Mouse (Mus musculus): Measurements from ENCODE around the gene Taar3. TPM values are rescaled to one million over a fixed set of nuclear protein-coding genes. Genes with fewer than 3 reads are reported as not detected.

Taar3 gene
- total RNA-seq, 2 experiments from 2014 or later = not detected

DNA sequence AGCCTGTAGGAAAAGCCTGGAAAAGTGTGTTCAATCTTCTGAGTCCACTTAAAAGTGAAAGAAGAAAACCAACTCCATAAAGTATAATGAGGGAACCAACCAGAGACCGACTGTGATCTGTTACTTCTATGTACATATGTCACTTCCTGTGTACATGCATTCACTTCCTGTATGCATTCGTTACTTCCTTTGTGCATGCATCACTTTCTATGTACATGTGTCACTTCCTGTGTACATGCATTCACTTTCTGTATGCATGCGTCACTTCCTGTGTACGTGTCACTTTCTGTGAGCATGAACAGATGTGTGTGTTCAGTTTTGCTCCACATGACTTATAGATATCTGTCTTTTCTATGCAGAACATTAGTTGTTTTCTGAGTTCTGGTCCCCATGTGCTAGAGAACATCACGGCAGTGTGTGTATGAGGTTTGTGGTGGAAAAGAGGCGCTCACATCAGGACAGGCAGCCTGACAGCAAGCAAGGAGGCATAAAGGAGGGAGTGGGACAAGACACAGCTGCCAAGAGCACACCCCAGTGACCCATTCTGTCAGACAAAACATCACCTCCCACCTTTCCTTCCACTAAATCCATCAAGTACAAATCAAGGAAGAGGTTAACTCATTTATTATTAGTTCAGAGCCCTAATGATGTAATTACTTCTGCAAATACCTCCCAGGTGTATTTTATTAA, 15.7 kb downstream of the Taar3 start:
- no peak for DNase-seq (ENCODE audit: low spot score in 2 of 2)
- H3K4me3 ChIP-seq = no peak overlapping the region

DNA sequence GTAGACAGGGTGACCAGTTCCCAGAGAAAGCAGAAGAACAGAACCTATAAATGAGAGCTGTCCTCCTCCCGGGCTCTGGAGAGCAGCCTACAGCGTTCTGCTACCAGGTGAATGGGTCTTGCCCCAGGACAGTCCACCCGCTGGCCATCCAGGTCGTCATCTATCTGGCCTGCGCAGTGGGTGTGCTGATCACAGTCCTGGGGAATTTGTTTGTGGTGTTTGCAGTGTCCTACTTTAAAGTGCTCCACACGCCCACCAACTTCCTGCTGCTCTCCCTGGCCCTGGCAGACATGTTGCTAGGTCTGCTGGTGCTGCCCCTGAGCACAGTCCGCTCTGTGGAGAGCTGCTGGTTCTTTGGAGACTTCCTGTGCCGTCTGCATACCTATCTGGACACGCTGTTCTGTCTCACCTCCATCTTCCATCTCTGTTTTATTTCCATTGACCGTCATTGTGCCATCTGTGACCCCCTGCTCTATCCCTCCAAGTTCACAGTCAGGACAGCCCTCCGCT, 21.4 kb downstream of the Taar3 start, which contains the start of gene Taar5:
Gene Taar5 (plus strand): TSS at position 51 of the 510 bp plus-strand sequence.
- DNase-seq (ENCODE audit: low spot score in 2 of 2) = no peak
- H3K27ac ChIP-seq = no peak within 1 kb of the TSS
- TF ChIP-seq CTCF (conservative IDR thresholded peaks at IDR 0.05) = no peak
- H3K4me3 ChIP-seq = no peak within 1 kb of the TSS

More for the DNA sequence above, 15.7 kb downstream of the Taar3 start:
- H3K27ac ChIP-seq = no peak overlapping the region
- no peak for TF ChIP-seq CTCF (conservative IDR thresholded peaks at IDR 0.05)

DNA sequence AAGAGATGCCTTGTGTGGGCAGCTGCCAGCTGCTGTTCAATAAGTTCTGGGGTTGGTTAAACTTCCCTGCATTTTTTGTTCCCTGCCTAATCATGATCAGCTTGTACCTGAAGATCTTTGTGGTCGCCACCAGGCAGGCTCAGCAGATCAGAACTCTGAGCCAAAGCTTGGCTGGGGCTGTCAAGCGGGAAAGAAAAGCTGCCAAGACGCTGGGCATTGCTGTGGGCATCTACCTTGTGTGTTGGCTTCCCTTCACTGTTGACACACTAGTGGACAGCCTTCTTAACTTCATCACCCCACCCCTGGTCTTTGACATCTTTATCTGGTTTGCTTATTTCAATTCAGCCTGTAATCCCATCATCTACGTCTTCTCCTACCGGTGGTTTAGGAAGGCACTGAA, 21.9 kb downstream of the Taar3 start:
- no peak overlapping the region for H3K27ac ChIP-seq
- no peak overlapping the region for H3K4me3 ChIP-seq
- no peak for DNase-seq (ENCODE audit: low spot score in 2 of 2)
- no peak for TF ChIP-seq CTCF (conservative IDR thresholded peaks at IDR 0.05)

DNA sequence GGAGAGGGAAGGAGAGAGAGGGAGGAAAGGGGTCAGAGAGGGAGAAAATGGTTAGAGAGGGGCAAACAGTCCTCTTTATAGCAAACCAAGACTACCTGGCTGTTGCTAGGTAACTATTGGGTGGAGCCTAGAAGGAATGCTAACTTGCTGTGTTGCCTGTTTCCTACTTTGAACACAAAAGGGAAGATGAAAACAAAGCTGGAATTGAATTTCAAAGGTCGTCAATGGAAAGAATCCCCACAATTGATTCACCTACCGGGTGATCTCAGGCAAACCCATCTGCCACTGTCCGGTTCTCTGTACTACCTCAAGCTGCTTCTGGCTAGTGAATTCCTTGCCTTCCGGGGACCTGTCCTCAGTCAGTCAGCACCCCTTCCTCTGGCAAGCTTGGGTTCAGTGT, 28.6 kb downstream of the Taar3 start:
- H3K27ac ChIP-seq = no peak overlapping the region
- DNase-seq (ENCODE audit: low spot score in 2 of 2) = no peak
- no peak for TF ChIP-seq CTCF (conservative IDR thresholded peaks at IDR 0.05)
- no peak overlapping the region for H3K4me3 ChIP-seq

DNA sequence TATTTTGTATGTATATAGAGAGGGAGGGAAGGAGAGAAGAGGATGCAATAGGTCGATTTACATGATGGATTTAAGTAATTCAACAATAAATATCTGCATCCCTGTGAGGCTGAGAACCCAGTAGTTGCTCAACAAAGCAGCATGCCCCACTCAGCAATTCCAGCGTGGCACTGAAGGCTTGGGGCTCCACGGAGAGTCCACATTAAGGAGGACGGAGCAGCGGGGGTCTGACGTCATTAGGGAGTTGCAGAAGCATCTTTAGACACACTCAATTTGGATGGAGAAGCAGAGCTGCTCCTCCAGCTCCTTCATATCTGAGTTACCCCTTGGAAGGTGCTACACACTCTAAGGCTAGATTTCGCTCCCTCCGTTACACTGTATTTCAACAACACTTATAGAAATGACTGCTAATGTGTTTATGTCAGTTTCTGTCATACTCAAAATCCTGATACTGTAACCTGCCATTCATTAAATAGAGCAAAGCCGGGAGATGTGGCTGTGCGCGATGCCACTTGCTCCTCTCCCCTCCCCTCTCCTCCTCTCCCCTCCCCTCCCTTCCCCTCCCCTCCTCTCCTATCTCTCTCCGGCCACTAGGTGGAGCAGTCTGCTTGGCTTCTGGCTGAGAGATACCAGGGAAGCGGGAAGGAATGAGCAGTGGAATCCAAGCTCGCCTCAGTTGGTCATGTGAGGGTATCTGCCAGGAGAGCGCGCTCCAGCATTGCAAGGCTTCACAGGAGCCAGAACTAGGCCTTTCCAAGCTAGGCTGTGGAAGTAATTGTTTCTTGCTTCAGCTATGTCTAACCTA, 29.7 kb downstream of the Taar3 start:
- TF ChIP-seq CTCF (conservative IDR thresholded peaks at IDR 0.05) = peak; percentile 70
- Histone ChIP-seq H3K27ac (no peak overlapping the region), H3K4me3 (no peak overlapping the region)
- peak; percentile 61 to 75 for DNase-seq (ENCODE audit: low spot score in 2 of 2)

DNA sequence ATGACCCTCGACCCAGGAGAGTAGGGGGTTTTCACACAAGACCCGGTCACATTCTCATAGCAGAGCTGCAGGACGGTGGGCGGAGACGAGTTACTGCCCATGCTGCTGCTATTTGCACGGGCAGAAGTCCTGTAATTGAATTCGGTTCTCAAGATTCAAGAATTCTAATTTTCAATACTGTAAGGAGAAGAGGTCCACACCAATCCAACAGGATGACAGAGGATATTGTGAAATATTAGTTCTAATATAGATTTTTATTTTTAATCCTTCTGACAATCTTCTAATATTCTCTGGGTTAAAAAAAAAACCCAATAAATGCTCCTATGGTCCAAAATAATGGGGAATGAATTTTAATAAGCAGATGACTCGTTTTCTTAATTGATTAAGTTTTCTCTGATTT, 36.2 kb downstream of the Taar3 start, which contains the start of gene Taar6:
Gene Taar6 (minus strand): TSS at position 101 of the 400 bp plus-strand sequence.
- no peak for TF ChIP-seq CTCF (conservative IDR thresholded peaks at IDR 0.05)
- Histone ChIP-seq H3K27ac (no peak within 1 kb of the TSS), H3K4me3 (no peak within 1 kb of the TSS)
- no peak for DNase-seq (ENCODE audit: low spot score in 2 of 2)

DNA sequence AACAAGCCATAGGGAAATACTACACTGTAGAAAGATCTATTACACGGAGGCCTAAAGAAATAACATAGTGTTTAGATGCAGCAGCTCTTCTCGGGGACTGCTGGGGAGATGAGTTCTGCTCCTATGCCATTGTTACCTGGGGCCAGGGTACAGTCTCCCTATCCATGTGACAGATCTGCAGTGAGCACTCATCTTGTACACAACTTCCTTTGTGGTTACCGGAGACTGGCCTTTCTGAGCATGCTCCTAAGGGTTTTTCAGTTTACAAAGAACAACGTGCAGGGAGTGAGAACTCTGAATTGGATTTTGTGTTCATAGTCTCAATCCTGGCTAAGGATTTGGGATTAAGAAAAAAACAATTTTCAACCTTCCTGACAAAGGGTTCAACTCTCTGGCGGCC, 37.1 kb downstream of the Taar3 start:
- no peak for DNase-seq (ENCODE audit: low spot score in 2 of 2)
- H3K4me3 ChIP-seq = no peak overlapping the region
- TF ChIP-seq CTCF (conservative IDR thresholded peaks at IDR 0.05) = no peak
- no peak overlapping the region for H3K27ac ChIP-seq

DNA sequence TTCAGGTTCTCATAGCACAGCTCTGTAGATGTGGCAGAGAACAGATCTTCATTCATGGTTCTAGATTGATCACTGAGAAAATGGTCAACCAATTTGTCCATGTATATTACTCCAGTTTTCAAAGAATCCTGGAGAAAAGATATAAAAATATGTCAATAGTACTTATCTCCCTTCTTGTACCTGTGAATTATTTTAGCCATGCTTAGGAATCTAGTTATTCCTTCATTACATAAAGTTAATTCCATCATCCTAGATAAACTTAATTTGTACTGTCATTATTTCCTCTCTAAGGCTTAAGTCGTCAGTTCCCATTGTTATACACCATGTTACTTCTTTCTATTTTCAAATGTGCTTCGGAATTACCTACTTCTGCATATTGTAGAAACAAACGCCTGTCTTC, 44.0 kb downstream of the Taar3 start, which contains the start of gene Taar7a:
Gene Taar7a (minus strand): TSS at position 101 of the 400 bp plus-strand sequence.
- TF ChIP-seq CTCF (conservative IDR thresholded peaks at IDR 0.05) = no peak
- Histone ChIP-seq H3K27ac (no peak within 1 kb of the TSS), H3K4me3 (no peak within 1 kb of the TSS)
- no peak for DNase-seq (ENCODE audit: low spot score in 2 of 2)

DNA sequence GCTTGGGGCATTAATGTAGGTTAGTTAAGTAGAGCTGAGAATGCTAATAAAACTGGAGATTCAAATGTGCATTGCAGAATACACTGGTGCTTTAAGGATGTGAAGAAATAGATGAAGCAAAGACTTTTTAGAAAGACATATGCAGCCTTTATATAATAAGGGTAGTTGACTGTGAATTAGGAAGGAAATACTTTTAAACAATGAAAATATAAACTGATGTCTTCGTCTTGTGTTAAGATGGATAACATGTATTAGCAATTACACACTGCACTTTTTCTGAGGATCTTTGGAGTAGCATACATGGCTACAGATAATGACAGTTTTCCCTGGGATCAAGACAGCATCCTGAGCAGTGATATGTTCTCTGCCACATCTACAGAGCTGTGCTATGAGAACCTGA, 50.3 kb downstream of the Taar3 start, which contains the start of gene Taar7b:
Gene Taar7b (plus strand): TSS at position 301 of the 400 bp plus-strand sequence.
- Histone ChIP-seq H3K27ac (no peak within 1 kb of the TSS), H3K4me3 (no peak within 1 kb of the TSS)
- no peak for DNase-seq (ENCODE audit: low spot score in 2 of 2)
- no peak for TF ChIP-seq CTCF (conservative IDR thresholded peaks at IDR 0.05)

Other genes with a start within 250 kb of the Taar3 start
- gene Rps12, start 162.3 kb upstream of the Taar3 start, total RNA-seq (2021) = 100 to 1,000 TPM; 201 to 281 TPM
- 10 to 100 TPM; 28.1 to 31.2 TPM for gene Slc18b1, start 152.6 kb upstream of the Taar3 start, total RNA-seq (2021)
- gene Vnn3, start 98.1 kb upstream of the Taar3 start, total RNA-seq (2021) = under 1 TPM in 1 of 2 experiments, not detected in 1; 0.26 TPM
- gene Vnn1, start 54.9 kb upstream of the Taar3 start, total RNA-seq (2021) = under 1 TPM in 1 of 2 experiments, not detected in 1; 0.20 TPM
- not detected for gene Taar1, start 29.2 kb upstream of the Taar3 start, total RNA-seq (2021)
- not detected for gene Taar2, start 11.0 kb upstream of the Taar3 start, total RNA-seq (2021)
- gene Taar4, start 10.9 kb downstream of the Taar3 start, total RNA-seq (2021) = not detected
- gene Taar5, start 21.1 kb downstream of the Taar3 start, total RNA-seq (2021) = not detected
- gene Taar6, start 36.1 kb downstream of the Taar3 start, total RNA-seq (2021) = not detected
- gene Taar7a, start 43.9 kb downstream of the Taar3 start, total RNA-seq (2021) = not detected
- not detected for gene Taar7b, start 50.4 kb downstream of the Taar3 start, total RNA-seq (2021)
- gene Taar7d, start 77.7 kb downstream of the Taar3 start, total RNA-seq (2021) = not detected
- gene Taar7e, start 88.1 kb downstream of the Taar3 start, total RNA-seq (2021) = not detected
- not detected for gene Taar7f, start 100.0 kb downstream of the Taar3 start, total RNA-seq (2021)
- not detected for gene Taar8a, start 126.9 kb downstream of the Taar3 start, total RNA-seq (2021)
- not detected for gene Taar8b, start 142.7 kb downstream of the Taar3 start, total RNA-seq (2021)
- not detected for gene Taar8c, start 152.4 kb downstream of the Taar3 start, total RNA-seq (2021)
- gene Taar9, start 160.0 kb downstream of the Taar3 start, total RNA-seq (2021) = not detected
- gene Stx7, start 199.7 kb downstream of the Taar3 start, total RNA-seq (2021) = 100 to 1,000 TPM; 131 to 136 TPM